Mouse (Mus musculus) cerebellum, postnatal 14 days (tissue): ENCODE data around the gene Ccdc102a.
A peak's percentile ranks its signal among the peaks of the same experiment; 100 is the strongest.

Experiments
- DNase-seq, 2 experiments: peaks; one replicate each; pipeline ENCODE4 v3.0.0; 2021; ENCODE audit warnings: mixed read lengths in 2 of 2

Gene Ccdc102a

GRCm38 (mm10) chr8:94919256-94919655 is 1.4 kb upstream of the Ccdc102a start:
- no peak for DNase-seq

GRCm38 (mm10) chr8:94917352-94917751 is 546 bp downstream of the Ccdc102a start:
- DNase-seq = peak; percentile 73 to 85

DNA sequence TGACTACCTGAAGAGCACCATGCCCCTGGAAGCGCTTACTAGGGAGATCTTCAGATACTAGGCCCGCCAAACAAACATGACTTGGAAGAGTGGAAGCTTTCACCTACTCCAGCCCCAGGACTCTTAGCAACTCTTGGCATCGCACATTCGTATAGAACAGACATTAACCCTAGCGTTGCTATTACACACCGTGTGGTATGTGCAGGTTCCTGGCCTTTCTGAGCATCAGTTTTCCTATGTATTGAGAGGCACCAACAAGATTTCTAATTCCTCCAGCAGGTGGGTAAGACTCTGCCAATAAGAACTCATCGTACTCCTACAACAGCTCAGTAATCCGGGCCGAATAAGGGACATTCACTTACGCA is 956 bp downstream of the Ccdc102a start:
- DNase-seq = no peak

DNA sequence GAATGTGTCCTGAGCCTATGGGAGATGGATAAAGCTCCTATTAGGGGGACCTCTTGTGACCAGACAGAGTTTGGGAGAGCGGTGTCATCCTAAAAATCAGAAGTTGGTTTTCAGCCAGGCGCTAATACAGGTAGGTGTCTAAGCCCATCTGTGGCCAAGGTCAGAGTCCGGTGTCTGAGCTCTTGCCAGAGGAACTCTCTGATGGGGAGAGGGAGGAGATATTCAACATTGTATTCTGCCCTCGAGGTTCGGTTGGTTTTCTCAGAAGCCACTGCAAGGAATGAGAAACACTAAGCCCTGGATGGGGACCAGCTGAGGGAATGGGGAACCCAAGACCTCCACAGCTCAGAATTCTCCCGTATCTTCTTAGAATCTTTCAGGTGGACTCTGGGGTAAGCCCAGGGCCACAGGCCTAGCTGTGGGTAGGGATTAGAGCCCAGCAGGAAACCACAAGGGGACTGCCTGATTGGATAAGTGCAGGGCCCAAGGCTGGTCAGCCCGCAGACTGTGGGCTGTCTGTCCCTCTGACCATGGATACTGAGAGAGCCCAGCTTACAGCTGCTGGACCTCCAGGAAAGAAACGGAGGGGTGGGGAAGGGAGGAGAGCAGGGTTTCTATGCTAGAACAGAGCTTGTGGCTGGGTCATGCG is 1.5 kb downstream of the Ccdc102a start:
- no peak for DNase-seq

- DNase-seq = peak; percentile 47 to 60
Measured at GRCm38 (mm10) chr8:94914701-94915101, 3.2 kb downstream of the Ccdc102a start.

GRCm38 (mm10) chr8:94914256-94914655 is 3.6 kb downstream of the Ccdc102a start:
- DNase-seq = no peak

DNA sequence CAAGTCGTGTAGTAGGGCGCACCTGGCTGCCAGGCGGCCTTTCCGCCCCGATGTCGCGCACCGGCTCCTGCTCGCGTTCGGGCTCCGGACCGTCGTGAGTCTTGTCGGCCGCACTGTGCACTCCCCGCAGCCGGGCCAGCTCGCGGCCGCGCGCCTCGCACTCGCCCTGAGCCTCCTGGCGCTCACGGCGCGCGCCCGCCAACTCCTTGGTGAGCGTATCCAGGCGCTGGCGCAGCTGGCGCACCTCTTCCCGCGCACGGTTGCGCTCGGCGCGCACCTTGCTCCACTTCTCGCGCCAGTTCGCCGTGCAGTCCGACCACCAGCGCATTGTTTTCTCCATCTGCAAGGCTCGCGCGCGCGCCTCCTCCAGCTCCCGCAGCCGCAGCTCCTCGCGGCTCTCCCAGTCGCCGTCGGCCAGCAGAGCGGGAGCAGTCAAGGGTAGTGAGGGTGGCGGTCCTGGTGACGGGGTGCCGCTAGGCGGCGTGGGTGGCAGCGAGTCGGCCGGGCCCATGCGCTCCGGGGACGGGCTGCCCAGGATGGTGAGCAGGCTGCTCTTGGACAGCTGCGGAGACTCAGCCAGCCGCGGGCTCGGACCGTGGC is 4.7 kb downstream of the Ccdc102a start:
- DNase-seq = peak; percentile 62 to 64

DNA sequence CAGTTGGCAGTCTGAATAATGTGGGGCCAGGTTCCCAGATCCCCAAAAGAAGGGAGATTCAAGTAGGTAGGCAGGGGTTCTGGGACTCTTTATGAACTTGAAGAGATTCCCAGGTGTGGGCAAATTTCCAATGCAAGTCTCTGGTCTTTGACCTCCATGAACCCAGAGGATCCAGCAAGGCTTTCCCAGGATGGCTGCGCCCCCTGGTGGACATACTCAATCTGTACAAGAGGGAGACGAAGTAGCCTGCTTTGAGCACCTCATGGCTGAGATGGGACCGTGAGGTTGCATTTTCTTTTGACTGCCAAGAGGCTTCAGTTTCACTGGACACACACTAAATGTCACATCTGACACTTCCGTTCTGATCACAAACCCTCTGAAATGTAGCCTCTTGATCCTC is 9.1 kb downstream of the Ccdc102a start:
- DNase-seq = peak; percentile 83 to 91

DNA sequence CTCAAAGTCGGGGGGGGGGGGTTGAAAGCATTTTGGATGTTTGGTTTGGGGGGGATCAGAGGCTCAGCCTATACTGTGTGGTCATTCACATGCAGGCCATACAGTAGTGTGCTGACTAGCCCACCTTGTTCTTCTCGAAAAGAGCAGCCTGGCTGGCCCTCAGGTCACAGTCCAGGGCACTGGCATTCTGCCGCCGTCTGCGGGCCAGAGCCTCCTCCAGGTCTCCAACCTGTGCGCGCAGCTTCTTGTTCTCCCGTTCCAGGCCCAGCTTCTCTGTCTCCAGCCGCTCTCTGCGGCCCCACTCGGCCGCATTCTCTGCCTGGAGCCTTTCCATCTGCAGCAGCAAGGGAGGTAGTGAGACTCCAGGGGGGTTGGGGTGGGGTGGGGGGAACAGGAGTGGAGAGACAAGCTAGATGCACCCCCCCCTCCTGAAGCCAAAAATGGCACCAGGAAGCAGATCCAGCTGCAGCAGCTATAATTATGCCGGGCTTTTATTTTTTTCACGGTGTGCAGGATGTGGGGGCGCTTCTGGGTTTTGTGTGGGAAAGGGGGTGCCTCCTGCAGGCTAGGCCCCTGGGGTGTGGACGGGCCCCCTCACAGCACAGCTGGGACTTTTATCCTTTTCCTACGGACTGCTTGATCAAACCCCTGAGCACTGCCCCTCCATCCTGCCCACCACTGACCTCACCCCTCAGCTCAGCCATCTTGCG is 10.2 kb downstream of the Ccdc102a start:
- DNase-seq = no peak

- DNase-seq = peak; percentile 77 to 89
Measured at GRCm38 (mm10) chr8:94904450-94905175, 13.3 kb downstream of the Ccdc102a start.

DNA sequence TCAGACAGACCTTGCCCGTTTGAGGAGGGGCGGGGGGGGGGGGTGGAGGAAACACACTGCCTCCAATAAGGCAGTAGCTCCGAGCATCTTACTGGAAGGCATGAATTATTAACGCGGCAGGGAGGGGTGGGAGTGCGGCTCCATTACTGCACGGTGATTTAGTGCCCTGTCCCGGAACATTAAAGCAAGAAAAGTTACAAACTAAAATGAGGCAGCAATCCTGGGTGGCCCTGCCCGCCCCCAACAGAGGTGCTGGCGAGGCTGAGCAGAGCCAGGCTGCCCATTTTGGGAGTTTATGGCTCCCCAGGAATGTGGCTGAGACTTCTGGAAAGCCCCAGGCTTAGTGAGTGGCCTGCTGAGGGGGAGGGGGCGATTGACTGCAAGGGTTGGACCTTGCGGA is 14.2 kb downstream of the Ccdc102a start:
- DNase-seq = no peak

- no peak for DNase-seq
Measured at GRCm38 (mm10) chr8:94901031-94901430, 16.9 kb downstream of the Ccdc102a start.

- DNase-seq = no peak
Measured at GRCm38 (mm10) chr8:94900617-94901016, 17.3 kb downstream of the Ccdc102a start.

DNA sequence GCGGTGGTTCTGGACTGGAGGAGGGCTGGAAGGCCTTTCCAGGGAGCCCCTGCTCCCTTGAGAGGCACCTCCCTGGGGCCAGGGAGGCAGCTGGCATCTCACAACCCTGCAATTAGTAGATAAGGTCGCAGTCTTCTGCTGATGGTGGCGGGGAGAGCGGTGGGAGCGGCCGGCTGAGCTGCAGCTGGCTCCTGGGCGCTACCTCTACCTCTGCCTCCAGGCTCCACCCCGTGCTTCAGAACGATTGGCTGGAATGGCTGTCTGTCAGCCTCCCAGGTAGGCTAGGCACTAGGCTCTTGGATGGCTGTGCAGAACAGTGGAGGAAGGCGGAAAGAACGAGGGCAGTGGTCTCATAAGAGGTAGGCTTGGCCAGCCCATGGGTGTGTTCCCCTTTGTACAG is 18.6 kb downstream of the Ccdc102a start:
- DNase-seq = no peak

- DNase-seq = no peak
Measured at GRCm38 (mm10) chr8:94892917-94893316, 25.0 kb downstream of the Ccdc102a start.

- DNase-seq = no peak
Measured at GRCm38 (mm10) chr8:94888383-94889036, 29.4 kb downstream of the Ccdc102a start.

DNA sequence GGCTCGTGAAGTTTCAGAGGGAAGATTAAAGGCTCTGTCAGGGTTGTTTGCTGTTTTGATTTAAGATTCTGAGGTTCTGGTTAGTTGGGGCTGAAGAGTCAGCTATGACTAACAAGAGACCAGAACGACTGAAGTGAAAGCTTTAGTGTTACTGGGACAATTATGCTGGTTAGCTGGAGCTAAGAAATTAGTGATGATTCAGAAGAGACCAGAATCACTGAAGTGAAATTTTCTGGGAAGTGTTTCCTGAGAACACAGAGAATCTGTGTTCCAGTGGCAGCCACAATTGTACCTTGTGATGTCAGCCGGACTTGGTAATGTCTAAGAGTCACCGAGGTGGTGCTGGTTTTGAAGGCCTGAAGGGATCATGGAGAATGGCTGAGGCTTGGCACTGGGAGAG is 37.2 kb downstream of the Ccdc102a start:
- no peak for DNase-seq

- no peak for DNase-seq
Measured at GRCm38 (mm10) chr8:94876820-94877219, 41.1 kb downstream of the Ccdc102a start.

- peak; percentile 84 to 85 for DNase-seq
Measured at GRCm38 (mm10) chr8:94876197-94876730, 41.6 kb downstream of the Ccdc102a start, which contains the start of gene Dok4. Gene Dok4, minus strand, starts transcription at chr8:94876330.

- no peak for DNase-seq
Measured at GRCm38 (mm10) chr8:94875871-94876150, 42.1 kb downstream of the Ccdc102a start.

GRCm38 (mm10) chr8:94875096-94875870 is 42.6 kb downstream of the Ccdc102a start:
- peak; percentile 35 to 48 for DNase-seq

DNA sequence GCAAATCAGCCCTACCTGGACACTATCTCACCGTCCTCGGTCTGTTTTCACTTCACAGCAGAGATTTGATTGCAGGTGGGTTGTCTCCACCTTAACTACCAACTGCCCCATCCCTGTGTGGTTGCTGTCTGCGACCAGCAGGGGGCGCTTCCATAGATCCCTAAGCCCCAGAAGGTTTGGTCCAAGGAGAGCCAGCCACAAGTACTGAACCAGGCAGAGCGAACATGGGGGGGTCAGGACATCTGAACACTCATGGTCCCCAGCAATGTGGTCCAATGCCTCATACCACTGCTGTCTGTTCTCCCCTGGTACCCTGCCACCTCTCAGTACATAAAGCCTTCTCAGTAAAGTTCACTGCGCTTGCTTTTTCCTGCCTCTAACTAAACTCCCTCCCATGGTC is 43.5 kb downstream of the Ccdc102a start:
- DNase-seq = peak; percentile 75 to 83
